Mouse (Mus musculus) cerebral cortex, adult 2 months (tissue): ENCODE data around the gene Aco1.

ENCODE experiments used
- WGBS: fragments of 180-500 bp; shearing (Covaris S2); methylation state at CpG from one replicate; pipeline ENCODE4 v1.1.7; 2018; 5-methylcytosine and 5-hydroxymethylcytosine counted together

Aco1 gene

GRCm38 (mm10) chr4:40217910-40218309 is 75.0 kb downstream of the Aco1 start:
- WGBS, result 62% methylated on average over 3 of the region's 3 CpGs

DNA sequence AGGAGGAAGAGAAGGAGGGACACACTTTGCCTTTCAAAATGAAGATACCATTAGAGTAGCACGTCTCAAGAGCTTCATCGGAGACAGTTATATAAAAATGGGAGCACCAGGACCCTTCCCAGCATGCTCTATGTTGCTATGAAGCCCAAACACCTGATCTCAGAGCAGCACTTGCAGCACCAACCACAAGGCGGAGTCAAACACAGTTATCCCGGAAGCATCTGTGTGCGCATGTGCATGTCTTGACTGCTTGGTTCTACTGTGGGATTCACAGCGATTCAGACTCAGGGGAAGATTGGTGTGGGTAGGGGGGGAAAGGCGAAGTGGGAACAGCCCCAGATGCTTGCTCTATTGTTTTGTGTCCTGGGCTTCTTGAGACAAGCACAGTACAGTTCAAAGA is 75.5 kb downstream of the Aco1 start:
- WGBS, result 73% methylated on average over 7 of the region's 7 CpGs

GRCm38 (mm10) chr4:40220437-40220836 is 77.6 kb downstream of the Aco1 start:
- WGBS, result 34% methylated on average over 12 of the region's 12 CpGs

DNA sequence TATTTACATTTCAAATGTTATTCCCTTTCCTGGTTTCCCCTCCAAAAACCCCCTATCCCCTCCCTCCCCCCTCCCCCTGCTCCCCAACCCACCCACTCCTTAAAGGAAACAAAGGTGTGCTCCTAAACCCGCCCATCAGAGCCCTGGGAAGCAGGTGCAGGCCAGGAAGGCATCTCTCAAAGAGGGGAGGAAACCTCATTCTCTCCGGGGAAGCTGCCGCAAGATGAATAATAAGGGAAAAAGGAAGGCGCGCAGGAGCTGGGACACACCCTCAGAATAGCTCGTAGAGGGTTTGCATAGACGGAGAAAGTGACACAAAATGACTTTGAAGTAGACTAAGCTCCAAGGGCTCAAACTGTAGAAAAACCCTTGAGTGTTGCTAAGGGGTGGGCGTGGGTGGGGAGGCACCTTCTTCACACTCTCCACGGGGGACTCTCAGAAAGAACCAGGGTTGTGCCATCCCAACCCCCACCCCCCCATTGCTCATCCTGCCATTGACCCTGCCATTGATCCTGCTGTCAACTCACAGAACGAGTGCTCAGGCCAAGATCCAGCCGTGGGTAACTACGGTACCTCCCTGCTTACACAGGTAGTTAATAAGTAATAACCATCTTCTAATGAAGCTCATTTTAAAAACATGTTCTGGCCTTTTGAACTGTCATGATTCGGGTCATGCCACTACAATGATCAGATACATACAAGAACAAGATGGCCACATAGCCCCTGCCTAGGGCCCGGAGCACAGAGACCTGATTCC is 78.3 kb downstream of the Aco1 start:
- WGBS, result 53% methylated on average over 14 of the region's 14 CpGs

- 70% methylated on average over 21 of the region's 21 CpGs for WGBS
These were observed 79.2 kb downstream of the Aco1 start for GRCm38 (mm10) chr4:40221876-40222585.

DNA sequence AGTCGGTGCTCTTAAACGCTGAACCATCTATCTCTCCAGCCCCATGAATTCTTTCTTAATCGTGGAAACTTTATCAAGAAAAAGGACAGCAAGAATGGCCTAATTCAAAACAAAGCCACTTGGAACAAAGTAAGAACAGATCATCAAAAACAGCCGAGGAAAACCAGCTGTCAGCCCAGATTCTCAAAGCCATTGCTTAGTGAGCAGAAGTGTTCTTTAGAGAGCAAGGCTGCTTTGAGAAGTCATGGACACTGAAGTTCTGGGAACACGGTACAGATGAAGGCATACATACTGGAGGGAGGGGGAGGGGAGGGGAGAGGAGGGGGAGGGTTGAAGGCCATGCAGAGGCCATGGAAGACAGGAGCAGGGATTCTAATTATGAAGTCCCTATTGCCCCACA is 83.2 kb downstream of the Aco1 start:
- 79% methylated on average over 5 of the region's 5 CpGs for WGBS

GRCm38 (mm10) chr4:40227131-40227530 is 84.2 kb downstream of the Aco1 start:
- WGBS, result 90% methylated on average over 11 of the region's 11 CpGs

- WGBS, result 94% methylated on average over 7 of the region's 7 CpGs
These were observed 85.0 kb downstream of the Aco1 start for GRCm38 (mm10) chr4:40227886-40228285.

- 96% methylated on average over 6 of the region's 6 CpGs for WGBS
These were observed 86.8 kb downstream of the Aco1 start for GRCm38 (mm10) chr4:40229723-40230122.

DNA sequence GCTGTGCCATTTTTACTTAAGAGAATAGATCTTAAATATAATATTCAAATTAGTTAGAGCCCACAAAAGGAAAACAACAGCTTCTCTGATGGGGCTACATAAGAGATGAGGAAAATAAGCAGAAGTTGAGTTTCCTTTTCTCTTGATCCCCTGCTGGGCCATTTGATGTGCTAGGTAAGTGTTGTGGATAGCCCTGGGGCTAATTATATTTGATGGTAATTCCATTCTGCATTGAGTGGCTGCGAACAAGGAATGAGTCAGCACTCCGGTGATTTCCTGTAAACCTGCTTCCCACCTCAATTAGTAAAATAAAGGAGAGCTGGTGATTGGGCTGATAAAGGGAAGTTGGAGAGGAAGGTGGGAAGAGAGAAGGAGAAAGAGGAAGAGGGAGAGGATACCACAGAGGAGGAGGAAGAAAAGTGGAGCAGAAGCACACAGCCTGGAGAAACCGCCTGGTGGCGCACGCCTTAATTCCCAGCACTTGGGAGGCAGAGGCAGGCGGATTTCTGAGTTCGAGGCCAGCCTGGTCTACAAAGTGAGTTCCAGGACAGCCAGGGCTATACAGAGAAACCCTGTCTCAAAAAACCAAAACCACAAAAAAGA is 90.3 kb downstream of the Aco1 start:
- 84% methylated on average over 7 of the region's 7 CpGs for WGBS

GRCm38 (mm10) chr4:40234256-40234655 is 91.4 kb downstream of the Aco1 start:
- WGBS, result 80% methylated on average over 6 of the region's 6 CpGs

DNA sequence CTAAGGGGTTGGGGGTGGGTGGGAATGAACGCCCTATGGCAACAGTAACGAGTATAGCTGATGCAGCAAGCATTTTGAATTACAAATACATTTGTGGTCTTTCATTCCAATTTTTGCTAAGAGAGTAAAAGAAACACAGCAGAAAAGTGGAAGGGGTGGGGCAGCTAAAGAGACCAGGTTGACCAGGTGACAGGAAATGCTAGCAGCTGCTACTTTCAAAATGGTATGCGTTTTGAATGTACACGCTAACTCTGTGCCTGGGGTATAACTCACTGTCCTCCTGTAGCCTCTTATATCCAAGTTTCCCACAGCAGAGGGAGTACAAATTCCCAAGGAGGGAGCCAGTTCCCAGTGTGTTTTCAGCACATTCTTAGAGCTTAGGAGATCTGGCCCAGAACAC is 93.9 kb downstream of the Aco1 start:
- 82% methylated on average over 4 of the region's 4 CpGs for WGBS

- 8% methylated on average over 17 of the region's 17 CpGs for WGBS
These were observed 95.9 kb downstream of the Aco1 start for GRCm38 (mm10) chr4:40238483-40239408.

- 3% methylated on average over 35 of the region's 35 CpGs for WGBS
These were observed 96.8 kb downstream of the Aco1 start, which contains the start of gene Ddx58 for GRCm38 (mm10) chr4:40239409-40240271. Ddx58 (minus strand) TSS chr4:40239828.

- WGBS, result 65% methylated on average over 5 of the region's 5 CpGs
These were observed 97.4 kb downstream of the Aco1 start for GRCm38 (mm10) chr4:40240272-40240744.

- 66% methylated on average over 6 of the region's 6 CpGs for WGBS
These were observed 99.0 kb downstream of the Aco1 start for GRCm38 (mm10) chr4:40241928-40242327.

DNA sequence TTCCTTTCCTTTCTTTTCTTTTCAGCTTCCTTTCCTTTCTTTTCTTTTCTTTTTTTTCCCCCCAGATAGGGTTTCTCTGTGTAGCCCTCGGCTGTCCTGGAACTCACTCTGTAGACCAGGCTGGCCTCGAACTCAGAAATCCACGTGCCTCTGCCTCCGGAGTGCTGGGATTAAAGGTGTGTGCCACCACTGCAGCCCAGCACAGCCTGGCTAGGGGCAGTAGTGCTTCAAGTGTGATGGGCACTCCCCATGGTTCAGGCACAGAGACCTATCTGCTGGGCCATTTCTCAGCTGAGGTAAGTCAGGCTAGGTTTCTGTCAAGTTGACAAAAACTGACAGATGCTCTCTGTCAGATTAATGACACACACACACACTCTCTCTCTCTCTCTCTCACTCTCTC is 100.1 kb downstream of the Aco1 start:
- 86% methylated on average over 4 of the region's 4 CpGs for WGBS

- WGBS, result 89% methylated on average over 8 of the region's 8 CpGs
These were observed 101.2 kb downstream of the Aco1 start for GRCm38 (mm10) chr4:40244035-40244434.
